Mouse (Mus musculus) cerebellum, adult 2 months (tissue): ENCODE data around the gene Rab5b.

Experiments
- CTCF ChIP-seq: fragments of 200-500 bp; IDR thresholded peaks from 2 replicates; pipeline ENCODE4 v1.5.1; 2011; ENCODE audit warnings: low read depth, mild to moderate bottlenecking, control low read depth, low read length, moderate library complexity, borderline replicate concordance; ENCODE audit not compliant: insufficient read depth
- POLR2A ChIP-seq: fragments of 200-500 bp; IDR thresholded peaks from 2 replicates; pipeline ENCODE4 v1.6.1; 2011; ENCODE audit warnings: low read length, control low read depth, borderline replicate concordance; ENCODE audit not compliant: insufficient read depth

- TF ChIP-seq POLR2A = no peak
- no peak for TF ChIP-seq CTCF
Observed at GRCm38 (mm10) chr10:128653866-128654265, 42.2 kb downstream of the Rab5b start.
